Mouse (Mus musculus): ENCODE results near the gene Dscam.

GRCm38 (mm10) chr16:97075920-97076572 is 94.5 kb downstream of the Dscam start:
- TF ChIP-seq CTCF (IDR thresholded peaks at IDR 0.05; ENCODE audit: low read depth, low read length) (no peak), POLR2A (IDR thresholded peaks at IDR 0.05; ENCODE audit: borderline replicate concordance, low read depth, low read length) (no peak)
